Mouse (Mus musculus) olfactory bulb, adult 2 months (tissue): ENCODE data around the gene Lgals1.

Experiments
- CTCF ChIP-seq: fragments of 200-500 bp; IDR thresholded peaks from 2 replicates; pipeline ENCODE4 v1.5.1; 2012; ENCODE audit warnings: low read depth, mild to moderate bottlenecking, low read length, moderate library complexity; ENCODE audit not compliant: insufficient read depth
- POLR2A ChIP-seq: fragments of 200-500 bp; IDR thresholded peaks from 2 replicates; pipeline ENCODE4 v1.6.1; 2012; ENCODE audit warnings: mild to moderate bottlenecking, low read depth, low read length, moderate library complexity; ENCODE audit not compliant: insufficient read depth

GRCm38 (mm10) chr15:78973950-78974349 lies 47.4 kb downstream of the Lgals1 start:
- no peak for TF ChIP-seq CTCF
- no peak for TF ChIP-seq POLR2A
